Mouse (Mus musculus) erythroblast, embryonic 14.5 days (primary cell): Measurements from ENCODE around the gene Tmem98. TPM values are rescaled to one million over a fixed set of nuclear protein-coding genes. Genes with fewer than 3 reads are reported as not detected.

Experiments
- H3K27me3 ChIP-seq: 2 replicates; pipeline ENCODE4 v1.6.1; 2012; ENCODE audit warnings: inconsistent platforms; ENCODE audit not compliant: control insufficient read depth
- H3K36me3 ChIP-seq: 2 replicates; pipeline ENCODE4 v1.6.1; 2012; ENCODE audit warnings: mild to moderate bottlenecking, inconsistent platforms; ENCODE audit not compliant: control insufficient read depth
- H3K4me1 ChIP-seq: 2 replicates; pipeline ENCODE4 v1.6.1; 2012; ENCODE audit warnings: inconsistent platforms; ENCODE audit not compliant: control insufficient read depth
- H3K4me3 ChIP-seq: replicated peaks from 2 replicates; pipeline ENCODE3; 2012; ENCODE audit warnings: moderate library complexity, mild to moderate bottlenecking, inconsistent platforms
- H3K9me3 ChIP-seq: 2 replicates; pipeline ENCODE4 v1.6.1; 2012; ENCODE audit warnings: low read length, inconsistent platforms, mixed read lengths; ENCODE audit not compliant: control insufficient read depth
- GATA1 ChIP-seq: IDR thresholded peaks from 2 replicates; pipeline ENCODE4 v1.6.1; 2012; ENCODE audit warnings: low read length, inconsistent platforms, mixed read lengths
- TAL1 ChIP-seq: IDR thresholded peaks from 3 replicates; pipeline ENCODE4 v1.6.1; 2012; ENCODE audit warnings: low read length, inconsistent platforms, mixed read lengths
- polyA plus RNA-seq: library from polyadenylated mRNA; stranded (reverse); fragments of >175 nt; gene quantifications from 2 replicates; pipeline ENCODE4 v1.2.3, GENCODE M21; 2012

The Tmem98 gene
- polyA plus RNA-seq, 1 experiment = not detected

DNA sequence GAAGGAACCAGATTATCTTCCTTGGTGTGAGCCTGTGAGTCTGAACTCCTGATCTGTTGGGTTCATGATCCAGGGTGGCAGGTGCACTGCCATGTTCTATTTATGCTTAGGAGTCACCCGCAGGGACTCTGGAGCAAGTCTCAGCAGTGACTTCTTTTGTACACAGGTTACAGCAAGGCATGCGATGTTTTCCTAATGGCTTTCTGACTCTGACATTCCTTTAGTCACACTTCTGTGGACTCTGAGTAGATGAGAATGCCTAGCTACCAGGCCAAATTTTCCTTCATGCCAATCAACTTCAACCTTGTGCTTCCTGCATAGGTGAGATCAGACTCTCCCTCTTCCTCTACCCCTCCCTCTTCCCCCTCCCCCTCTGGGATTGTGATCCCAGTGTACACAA is 25.4 kb downstream of the Tmem98 start:
- Histone ChIP-seq H3K4me3 (no peak overlapping the region), H3K36me3 (no peaks in the 10 kb centered on the region), H3K27me3 (0 out of 2 replicates have a peak, but pooled peaks cover 3% of the 10 kb centered on the region), H3K9me3 (no peaks in the 10 kb centered on the region), H3K4me1 (no peaks in the 10 kb centered on the region)
- TF ChIP-seq GATA1 = no peak
- no peak for TF ChIP-seq TAL1

DNA sequence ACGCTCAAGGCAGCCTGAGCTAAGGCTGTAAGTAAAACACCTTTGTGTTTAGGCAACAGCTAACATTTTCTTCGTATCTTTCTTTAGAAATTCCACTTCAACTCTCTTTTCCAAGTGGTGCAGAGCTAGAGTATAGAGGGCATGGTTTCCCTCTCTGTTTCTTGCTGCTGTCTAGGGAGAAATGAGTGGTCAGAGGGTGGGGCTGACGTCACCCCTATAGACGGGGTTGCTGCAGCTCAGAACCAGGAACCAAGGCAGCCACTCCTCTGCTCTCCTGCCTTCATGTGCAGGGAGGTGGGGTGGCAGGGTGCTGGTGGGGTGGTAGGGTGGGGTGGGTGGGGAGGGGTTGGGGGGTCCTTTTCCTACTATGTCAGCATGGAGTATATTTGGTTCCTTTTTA is 25.9 kb downstream of the Tmem98 start:
- H3K36me3 ChIP-seq = no peaks in the 10 kb centered on the region
- no peaks in the 10 kb centered on the region for H3K9me3 ChIP-seq
- no peak for TF ChIP-seq TAL1
- TF ChIP-seq GATA1 = no peak
- H3K4me1 ChIP-seq = no peaks in the 10 kb centered on the region
- H3K4me3 ChIP-seq = no peak overlapping the region
- H3K27me3 ChIP-seq = 0 out of 2 replicates have a peak, but pooled peaks cover 3% of the 10 kb centered on the region

DNA sequence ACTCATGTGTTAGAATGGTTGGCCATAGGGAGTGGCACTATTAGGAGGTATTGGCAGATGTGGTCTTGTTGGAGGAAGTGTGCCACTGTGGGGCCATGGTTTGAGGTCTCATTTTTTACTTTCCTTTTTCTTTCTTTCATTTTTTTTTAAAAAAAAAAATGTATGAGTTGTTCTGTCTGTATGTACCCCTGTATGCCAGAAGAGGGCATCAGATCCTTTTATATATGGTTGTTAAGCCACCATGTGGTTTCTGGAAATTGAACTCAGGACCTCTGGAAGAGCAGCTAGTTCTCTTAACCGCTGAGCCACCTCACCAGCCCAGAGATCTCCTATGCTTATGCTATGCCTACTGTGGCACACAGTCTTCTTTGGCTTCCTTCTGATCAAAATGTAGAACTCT is 28.7 kb downstream of the Tmem98 start:
- Histone ChIP-seq H3K36me3 (no peaks in the 10 kb centered on the region), H3K4me3 (no peak overlapping the region), H3K4me1 (no peaks in the 10 kb centered on the region), H3K27me3 (0 out of 2 replicates have a peak, but pooled peaks cover 3% of the 10 kb centered on the region), H3K9me3 (no peaks in the 10 kb centered on the region)
- TF ChIP-seq GATA1 (no peak), TAL1 (no peak)

DNA sequence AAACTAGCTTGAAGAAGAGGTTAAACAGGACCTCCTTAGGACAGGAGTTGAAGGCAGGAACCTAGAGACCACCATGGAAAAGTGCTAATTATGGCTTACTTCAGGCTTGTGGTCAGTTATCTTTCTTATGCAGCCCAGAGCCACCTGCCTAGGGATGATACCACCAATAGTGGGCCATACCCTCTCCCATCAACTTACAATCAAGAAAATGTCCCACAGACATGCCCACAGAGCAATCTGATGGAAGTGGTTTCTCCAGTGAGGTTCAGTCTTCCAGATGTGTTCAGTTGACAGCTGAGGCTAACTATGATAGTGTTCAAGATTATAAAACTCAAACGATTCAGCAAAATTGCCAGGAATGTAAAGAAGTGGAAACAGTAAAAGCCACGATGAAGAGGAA is 33.5 kb downstream of the Tmem98 start:
- Histone ChIP-seq H3K4me1 (no peaks in the 10 kb centered on the region), H3K9me3 (no peaks in the 10 kb centered on the region), H3K36me3 (no peaks in the 10 kb centered on the region), H3K27me3 (peaks cover 10% of the 10 kb centered on the region), H3K4me3 (no peak overlapping the region)
- no peak for TF ChIP-seq GATA1
- TF ChIP-seq TAL1 = no peak

DNA sequence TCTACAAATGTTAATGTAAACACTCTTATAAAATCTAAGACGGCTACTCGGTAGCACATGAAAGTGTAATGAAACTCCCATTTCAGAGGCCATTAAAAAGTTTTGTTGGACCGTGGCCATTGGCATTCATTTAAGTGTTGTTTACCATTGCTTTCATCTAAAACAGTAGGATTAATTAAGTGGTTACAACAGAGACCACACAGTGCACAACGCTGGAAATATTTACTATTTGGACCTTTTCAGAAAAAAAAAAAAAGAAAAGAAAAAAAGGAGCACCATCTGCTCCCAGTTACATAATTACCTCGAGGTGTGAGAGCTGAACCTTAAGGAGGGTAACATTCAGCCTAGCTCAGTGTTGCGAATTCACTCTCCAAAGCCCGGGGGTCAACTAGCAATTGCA is 35.5 kb downstream of the Tmem98 start:
- no peak for TF ChIP-seq TAL1
- TF ChIP-seq GATA1 = no peak
- H3K36me3 ChIP-seq = no peaks in the 10 kb centered on the region
- no peaks in the 10 kb centered on the region for H3K4me1 ChIP-seq
- H3K9me3 ChIP-seq = no peaks in the 10 kb centered on the region
- H3K4me3 ChIP-seq = no peak overlapping the region
- H3K27me3 ChIP-seq = peaks cover 10% of the 10 kb centered on the region

DNA sequence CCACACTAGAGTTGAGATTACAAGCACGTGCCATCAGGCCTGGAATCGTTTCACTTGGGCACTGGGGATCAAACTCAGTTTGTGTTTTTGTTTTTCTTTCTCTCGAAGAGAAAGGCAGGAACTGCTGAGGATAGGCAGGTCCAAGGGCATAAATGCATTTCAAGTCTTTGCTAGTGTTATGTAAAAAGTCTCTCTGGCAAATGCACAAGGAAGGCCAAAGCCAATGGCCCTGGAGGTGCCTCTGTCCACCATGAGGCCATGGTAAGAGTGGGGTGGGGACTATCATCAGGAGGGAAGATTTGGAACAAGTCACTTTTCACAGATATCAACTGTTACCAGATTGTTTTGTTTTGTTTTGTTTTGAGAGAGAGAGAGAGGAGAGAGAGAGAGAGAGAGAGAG is 36.1 kb downstream of the Tmem98 start:
- no peaks in the 10 kb centered on the region for H3K4me1 ChIP-seq
- H3K36me3 ChIP-seq = no peaks in the 10 kb centered on the region
- H3K27me3 ChIP-seq = peaks cover 10% of the 10 kb centered on the region
- no peaks in the 10 kb centered on the region for H3K9me3 ChIP-seq
- no peak for TF ChIP-seq GATA1
- TF ChIP-seq TAL1 = no peak
- H3K4me3 ChIP-seq = no peak overlapping the region

DNA sequence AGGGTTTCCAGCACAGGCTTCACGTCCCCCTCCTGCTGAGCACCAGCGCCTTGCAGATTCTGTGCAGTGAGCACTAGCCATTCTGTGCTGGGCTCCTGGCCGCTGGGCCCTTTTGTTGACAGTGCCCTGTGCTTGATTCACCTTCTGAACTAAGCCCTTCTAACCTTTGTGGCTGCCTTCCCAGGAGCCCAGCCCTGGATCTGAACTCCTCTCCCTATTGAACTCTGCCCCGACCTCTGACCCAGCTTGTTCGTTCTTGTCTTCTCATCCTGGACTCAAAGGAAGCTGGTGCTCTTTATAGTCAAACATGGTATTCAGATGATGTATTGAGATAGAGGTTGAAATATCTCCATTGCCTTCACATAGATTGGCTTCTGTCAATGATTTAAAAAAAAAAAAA is 38.2 kb downstream of the Tmem98 start:
- no peak overlapping the region for H3K4me3 ChIP-seq
- H3K27me3 ChIP-seq = peaks cover 18% of the 10 kb centered on the region
- H3K9me3 ChIP-seq = no peaks in the 10 kb centered on the region
- H3K4me1 ChIP-seq = peaks cover 6% of the 10 kb centered on the region
- no peaks in the 10 kb centered on the region for H3K36me3 ChIP-seq
- TF ChIP-seq GATA1 = no peak
- TF ChIP-seq TAL1 = no peak

GRCm38 (mm10) chr11:80851859-80852258 is 41.9 kb downstream of the Tmem98 start:
- Histone ChIP-seq H3K36me3 (no peaks in the 10 kb centered on the region), H3K4me1 (peaks cover 34% of the 10 kb centered on the region), H3K9me3 (no peaks in the 10 kb centered on the region), H3K27me3 (peaks cover 29% of the 10 kb centered on the region), H3K4me3 (no peak overlapping the region)
- TF ChIP-seq TAL1 = no peak

- peaks cover 24% of the 10 kb centered on the region for H3K27me3 ChIP-seq
- H3K4me3 ChIP-seq = no peak overlapping the region
- H3K9me3 ChIP-seq = no peaks in the 10 kb centered on the region
- H3K4me1 ChIP-seq = peaks cover 37% of the 10 kb centered on the region
- no peaks in the 10 kb centered on the region for H3K36me3 ChIP-seq
- no peak for TF ChIP-seq GATA1
- TF ChIP-seq TAL1 = no peak
Observed at GRCm38 (mm10) chr11:80853014-80853413, 43.0 kb downstream of the Tmem98 start.

DNA sequence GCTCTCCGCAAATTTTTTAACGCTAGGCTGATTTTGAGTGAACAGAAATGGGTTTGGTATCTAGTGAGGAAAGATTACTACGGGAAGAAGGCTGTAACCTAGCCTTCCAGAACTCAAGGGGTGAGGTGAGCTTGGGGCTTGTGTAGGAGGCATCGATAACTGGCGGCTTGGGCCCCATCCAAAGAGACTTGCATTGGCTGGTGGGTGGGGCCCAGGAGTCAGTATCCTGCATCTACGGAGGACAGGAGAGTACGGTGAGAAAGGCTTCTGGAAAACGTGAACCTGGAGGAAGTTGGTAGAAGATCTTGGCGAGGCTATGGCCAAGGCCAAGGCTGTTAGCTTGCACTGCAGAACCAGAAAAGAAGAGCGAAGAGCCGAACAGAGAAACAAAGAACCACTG is 44.5 kb downstream of the Tmem98 start:
- H3K4me3 ChIP-seq = peak overlapping the region; percentile 17
- H3K4me1 ChIP-seq = peaks cover 38% of the 10 kb centered on the region

More for the DNA sequence above, 44.5 kb downstream of the Tmem98 start:
- H3K27me3 ChIP-seq = peaks cover 26% of the 10 kb centered on the region
- H3K36me3 ChIP-seq = no peaks in the 10 kb centered on the region
- TF ChIP-seq GATA1 (no peak), TAL1 (no peak)
- no peaks in the 10 kb centered on the region for H3K9me3 ChIP-seq
